Mouse (Mus musculus) forebrain, embryonic 16.5 days (tissue): ENCODE data around the gene Rasgef1b. TPM values are rescaled to one million over a fixed set of nuclear protein-coding genes. Genes with fewer than 3 reads are reported as not detected.

Source experiments
- ATAC-seq: fragments of 200-750 bp; cut with Nextera tagmentation; 2 replicates; pipeline ENCODE4 v1.8.0; 2017; ENCODE audit warnings: mild to moderate bottlenecking, moderate library complexity
- H3K27ac ChIP-seq: fragments of 300-500 bp; sonication (generic); 2 replicates; pipeline ENCODE4 v1.5.1; 2014; ENCODE audit warnings: low read length, control low read depth
- H3K27me3 ChIP-seq: fragments of 300-500 bp; sonication (generic); replicated peaks from 2 replicates; pipeline ENCODE4 v1.6.1; 2014; ENCODE audit warnings: low read length; ENCODE audit not compliant: control insufficient read depth, insufficient read depth
- H3K36me3 ChIP-seq: fragments of 300-500 bp; sonication (generic); 2 replicates; pipeline ENCODE4 v1.6.1; 2014; ENCODE audit not compliant: control insufficient read depth, insufficient read depth
- H3K4me1 ChIP-seq: fragments of 300-500 bp; sonication (generic); replicated peaks from 2 replicates; pipeline ENCODE4 v1.6.1; 2014; ENCODE audit warnings: low read length; ENCODE audit not compliant: control insufficient read depth, insufficient read depth
- H3K4me2 ChIP-seq: fragments of 300-500 bp; sonication (generic); 2 replicates; pipeline ENCODE4 v1.6.1; 2014; ENCODE audit warnings: mild to moderate bottlenecking, low read length, control low read depth
- H3K4me3 ChIP-seq: fragments of 300-500 bp; sonication (generic); replicated peaks from 2 replicates; pipeline ENCODE4 v1.5.1; 2014; ENCODE audit warnings: mild to moderate bottlenecking, low read length, control low read depth
- H3K9ac ChIP-seq: fragments of 300-500 bp; sonication (generic); replicated peaks from 2 replicates; pipeline ENCODE4 v1.6.1; 2014; ENCODE audit warnings: low read depth, low read length, control low read depth
- H3K9me3 ChIP-seq: fragments of 300-500 bp; sonication (generic); 2 replicates; pipeline ENCODE4 v1.6.1; 2016; ENCODE audit warnings: low read length; ENCODE audit not compliant: control insufficient read depth
- whole genome bisulfite sequencing: fragments of 180-500 bp; shearing (Covaris S2); extraction: QIAGEN DNeasy Blood & Tissue Kit; methylation state at CpG from one replicate; pipeline ENCODE4 v1.1.7; 2014; 5-methylcytosine and 5-hydroxymethylcytosine counted together
- polyA plus RNA-seq: library from polyadenylated mRNA; unstranded; fragments of >200 nt; fragmentation: Nextera tagmentation; extraction: Ambion mirVana; gene quantifications from 2 replicates; pipeline ENCODE4 v1.2.1, GENCODE M21; 2015

The Rasgef1b gene
- polyA plus RNA-seq, 1 experiment from 2014 or later: 107 TPM

DNA sequence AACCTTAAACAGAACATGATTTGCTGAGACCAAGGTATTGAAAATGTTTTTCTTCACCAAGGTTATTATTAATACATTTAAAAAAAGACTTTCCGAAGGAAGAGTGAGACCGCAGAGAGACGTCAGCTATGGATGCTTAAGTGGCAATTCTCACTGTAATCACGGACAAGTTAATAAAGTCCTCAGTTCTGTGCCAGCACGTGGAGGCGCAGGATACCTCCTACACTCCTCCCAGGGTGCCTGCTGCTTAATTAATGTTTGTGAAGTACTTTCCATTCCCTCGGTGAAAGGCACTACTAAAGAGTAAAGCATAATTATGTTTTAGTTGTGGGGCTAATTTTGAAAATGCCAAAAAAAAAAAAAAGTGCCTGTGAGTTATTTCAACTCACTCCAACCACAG, 284.1 kb downstream of the Rasgef1b start:
- H3K27ac ChIP-seq: no peak overlapping the region
- peaks cover 12% of the 10 kb centered on the region for H3K4me1 ChIP-seq
- H3K4me2 ChIP-seq: no peak overlapping the region
- no peaks in the 10 kb centered on the region for H3K9me3 ChIP-seq
- no peaks in the 10 kb centered on the region for H3K27me3 ChIP-seq
- WGBS: 26% methylated on average over 7 of the region's 7 CpGs
- no peak overlapping the region for H3K9ac ChIP-seq
- ATAC-seq: no peak
- no peak overlapping the region for H3K4me3 ChIP-seq
- no peaks in the 10 kb centered on the region for H3K36me3 ChIP-seq

DNA sequence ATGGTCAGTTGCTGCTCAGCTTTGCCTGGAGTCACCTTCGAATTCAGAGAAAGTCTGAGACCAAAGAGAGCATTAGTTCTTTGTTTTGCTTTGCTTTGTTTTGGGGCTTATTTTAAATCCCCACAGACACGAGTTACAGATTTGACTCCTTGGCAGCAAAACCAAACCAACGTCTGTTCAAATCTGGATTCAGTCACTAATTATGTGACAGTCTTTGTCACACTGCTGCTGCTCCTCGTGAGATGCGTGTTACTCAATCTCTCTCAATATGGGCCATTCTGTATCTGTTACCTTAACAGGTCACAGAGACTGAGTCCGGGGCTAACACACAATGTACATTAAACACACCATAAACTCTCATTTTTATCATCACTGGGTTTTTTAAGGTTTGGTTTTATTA, 288.8 kb downstream of the Rasgef1b start:
- H3K9ac ChIP-seq: no peak overlapping the region
- H3K9me3 ChIP-seq: no peaks in the 10 kb centered on the region
- H3K4me2 ChIP-seq: no peak overlapping the region
- peak overlapping the region; percentile 57 for H3K27ac ChIP-seq
- no peaks in the 10 kb centered on the region for H3K36me3 ChIP-seq
- H3K27me3 ChIP-seq: no peaks in the 10 kb centered on the region
- 25% methylated on average over 6 of the region's 6 CpGs for WGBS
- H3K4me3 ChIP-seq: no peak overlapping the region
- H3K4me1 ChIP-seq: peaks cover 21% of the 10 kb centered on the region
- peak; percentile 51 for ATAC-seq

DNA sequence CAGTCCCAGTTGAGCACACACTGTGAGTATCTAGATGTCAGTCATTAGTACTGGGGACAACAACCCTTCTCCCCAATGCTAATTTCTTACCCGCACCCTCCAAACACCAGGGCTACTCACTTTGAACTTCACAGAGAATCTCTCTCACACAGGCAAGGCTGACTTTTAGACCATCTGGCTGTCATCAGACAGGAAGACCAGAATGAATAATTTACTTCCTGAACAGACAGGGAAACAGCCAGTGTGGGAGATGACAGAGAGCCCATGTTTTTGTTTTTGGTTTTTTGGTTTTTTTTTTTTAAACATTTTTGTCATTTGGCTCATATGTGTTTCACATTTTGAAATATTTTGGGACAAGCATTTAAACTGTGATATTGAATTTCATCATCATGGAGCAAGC, 290.3 kb downstream of the Rasgef1b start:
- Histone ChIP-seq H3K4me1 (peaks cover 16% of the 10 kb centered on the region), H3K27me3 (no peaks in the 10 kb centered on the region), H3K9me3 (no peaks in the 10 kb centered on the region), H3K27ac (peak overlapping the region; percentile 32; the same call in 1 of the 2 replicates), H3K4me2 (no peak overlapping the region), H3K9ac (no peak overlapping the region), H3K36me3 (no peaks in the 10 kb centered on the region), H3K4me3 (no peak overlapping the region)
- ATAC-seq: peak; percentile 57
- WGBS: 52% methylated on average over 1 of the region's 1 CpGs

DNA sequence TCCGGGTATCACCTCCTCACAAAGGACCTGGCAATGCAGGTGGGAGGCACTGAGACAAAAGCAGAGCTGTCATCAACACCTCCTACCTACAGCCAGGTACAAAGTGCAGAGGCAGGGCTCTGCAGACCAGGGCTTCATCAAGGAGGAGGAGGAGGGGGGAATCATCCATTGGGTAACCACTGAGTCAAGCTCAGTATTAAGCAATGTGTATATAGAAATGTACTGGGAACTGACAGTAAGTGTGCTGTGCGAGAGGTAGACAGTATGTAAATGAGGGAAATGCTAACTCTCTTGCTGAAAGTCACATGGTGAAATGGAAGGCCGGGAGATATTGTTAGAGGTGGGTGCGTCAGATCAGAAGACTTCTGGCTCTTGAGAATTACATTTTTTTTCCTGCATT, 294.6 kb downstream of the Rasgef1b start:
- no peaks in the 10 kb centered on the region for H3K9me3 ChIP-seq
- no peaks in the 10 kb centered on the region for H3K36me3 ChIP-seq
- 86% methylated on average over 4 of the region's 4 CpGs for WGBS
- H3K4me3 ChIP-seq: no peak overlapping the region
- H3K9ac ChIP-seq: no peak overlapping the region
- no peaks in the 10 kb centered on the region for H3K27me3 ChIP-seq
- no peak for ATAC-seq
- H3K4me1 ChIP-seq: peaks cover 7% of the 10 kb centered on the region; the same call in 1 of the 2 replicates
- no peak overlapping the region for H3K27ac ChIP-seq
- no peak overlapping the region for H3K4me2 ChIP-seq

GRCm38 (mm10) chr5:99432471-99432870, 296.4 kb downstream of the Rasgef1b start:
- no peaks in the 10 kb centered on the region for H3K36me3 ChIP-seq
- H3K27me3 ChIP-seq: no peaks in the 10 kb centered on the region
- 93% methylated on average over 8 of the region's 8 CpGs for WGBS
- no peak overlapping the region for H3K4me3 ChIP-seq
- H3K27ac ChIP-seq: no peak overlapping the region
- no peaks in the 10 kb centered on the region; the same call in 1 of the 2 replicates for H3K4me1 ChIP-seq
- H3K4me2 ChIP-seq: no peak overlapping the region
- no peaks in the 10 kb centered on the region for H3K9me3 ChIP-seq
- ATAC-seq: no peak
- H3K9ac ChIP-seq: no peak overlapping the region

DNA sequence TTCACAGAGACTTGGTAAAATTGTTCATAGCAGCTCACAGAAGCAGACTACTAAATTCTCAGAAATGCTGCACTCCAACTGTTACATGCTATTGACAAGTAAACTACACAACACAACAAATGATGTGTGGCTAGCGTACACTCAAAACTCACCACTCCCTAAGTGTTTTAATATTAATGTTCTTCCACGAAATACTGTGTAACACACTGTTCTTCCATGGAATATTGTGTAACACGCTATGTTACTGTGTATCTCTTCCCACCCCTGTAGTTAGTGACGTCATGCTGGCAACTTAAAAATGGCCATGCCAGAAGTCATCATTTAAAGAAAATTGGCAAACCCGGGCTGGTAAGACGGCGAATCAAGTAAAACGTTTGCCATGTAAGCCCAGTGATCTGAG, 299.6 kb downstream of the Rasgef1b start:
- H3K4me3 ChIP-seq: no peak overlapping the region
- WGBS: 88% methylated on average over 8 of the region's 8 CpGs
- no peak overlapping the region for H3K4me2 ChIP-seq
- ATAC-seq: no peak
- H3K27ac ChIP-seq: no peak overlapping the region
- no peaks in the 10 kb centered on the region for H3K9me3 ChIP-seq
- H3K9ac ChIP-seq: no peak overlapping the region
- H3K4me1 ChIP-seq: no peaks in the 10 kb centered on the region; the same call in 1 of the 2 replicates
- no peaks in the 10 kb centered on the region for H3K36me3 ChIP-seq
- H3K27me3 ChIP-seq: no peaks in the 10 kb centered on the region

GRCm38 (mm10) chr5:99428648-99429047, 300.2 kb downstream of the Rasgef1b start:
- H3K36me3 ChIP-seq: no peaks in the 10 kb centered on the region
- H3K27ac ChIP-seq: no peak overlapping the region
- 80% methylated on average over 5 of the region's 5 CpGs for WGBS
- no peak overlapping the region for H3K9ac ChIP-seq
- H3K9me3 ChIP-seq: no peaks in the 10 kb centered on the region
- H3K4me3 ChIP-seq: no peak overlapping the region
- H3K4me1 ChIP-seq: no peaks in the 10 kb centered on the region; the same call in 1 of the 2 replicates
- no peak overlapping the region for H3K4me2 ChIP-seq
- no peak for ATAC-seq
- no peaks in the 10 kb centered on the region for H3K27me3 ChIP-seq

DNA sequence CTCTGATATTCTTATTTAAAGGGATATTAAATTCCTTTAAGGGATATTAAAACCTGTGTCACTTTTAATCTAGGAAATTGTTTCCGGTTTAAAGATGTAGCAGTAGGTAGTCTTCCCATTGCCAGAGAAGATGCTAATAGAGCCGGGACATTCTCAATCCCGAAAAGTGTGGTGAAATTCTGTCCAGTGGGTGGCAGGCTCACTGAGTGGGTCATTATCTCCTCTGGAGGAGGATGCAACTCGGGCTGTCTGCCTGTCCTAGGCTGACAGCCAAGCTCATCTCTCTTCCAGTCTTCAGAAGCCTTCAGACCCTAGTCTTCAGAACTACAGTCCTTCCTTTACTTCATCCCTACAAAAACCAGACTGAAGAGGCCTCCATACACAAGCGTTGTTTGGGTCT, 305.6 kb downstream of the Rasgef1b start:
- no peaks in the 10 kb centered on the region for H3K9me3 ChIP-seq
- 77% methylated on average over 5 of the region's 5 CpGs for WGBS
- H3K27me3 ChIP-seq: no peaks in the 10 kb centered on the region
- no peak overlapping the region for H3K4me3 ChIP-seq
- H3K36me3 ChIP-seq: no peaks in the 10 kb centered on the region
- no peak overlapping the region for H3K4me2 ChIP-seq
- no peaks in the 10 kb centered on the region; the same call in 1 of the 2 replicates for H3K4me1 ChIP-seq
- no peak for ATAC-seq
- no peak overlapping the region for H3K27ac ChIP-seq
- H3K9ac ChIP-seq: no peak overlapping the region

GRCm38 (mm10) chr5:99422856-99423255, 306.0 kb downstream of the Rasgef1b start:
- Histone ChIP-seq H3K4me2 (no peak overlapping the region), H3K9ac (no peak overlapping the region), H3K4me3 (no peak overlapping the region), H3K4me1 (no peaks in the 10 kb centered on the region; the same call in 1 of the 2 replicates), H3K27ac (no peak overlapping the region), H3K27me3 (no peaks in the 10 kb centered on the region), H3K36me3 (no peaks in the 10 kb centered on the region), H3K9me3 (no peaks in the 10 kb centered on the region)
- no peak for ATAC-seq
- WGBS: 94% methylated on average over 4 of the region's 4 CpGs

DNA sequence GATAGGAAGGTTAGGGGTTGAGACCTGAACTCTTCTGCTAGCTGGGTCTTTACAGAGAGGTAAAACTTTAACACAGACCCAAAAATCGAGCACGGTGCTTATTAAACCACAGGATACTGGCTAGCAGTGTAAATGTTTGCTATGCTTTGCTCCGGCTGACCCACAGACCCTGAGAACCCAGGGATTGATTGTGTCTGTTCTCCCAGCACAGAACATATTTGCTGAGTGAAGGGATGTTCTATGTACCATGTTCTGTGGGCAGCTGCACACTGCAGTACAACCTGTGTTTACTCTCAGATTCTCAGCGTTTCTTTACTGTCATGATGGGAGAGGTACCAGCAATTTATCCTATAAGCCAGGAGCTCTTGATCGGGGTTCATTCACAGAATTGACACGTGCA, 306.8 kb downstream of the Rasgef1b start:
- Histone ChIP-seq H3K4me3 (no peak overlapping the region), H3K9ac (no peak overlapping the region), H3K36me3 (no peaks in the 10 kb centered on the region), H3K27ac (no peak overlapping the region), H3K4me1 (no peaks in the 10 kb centered on the region), H3K4me2 (no peak overlapping the region), H3K27me3 (no peaks in the 10 kb centered on the region), H3K9me3 (no peaks in the 10 kb centered on the region)
- 88% methylated on average over 6 of the region's 6 CpGs for WGBS
- ATAC-seq: no peak
